Comparison of ENCODE assay signal across 33 mouse cellular contexts in genomic region chr2:4307076-4307475, GRCm38 (mm10).
DNase-seq lines count a peak whose midpoint lies in the region; ATAC-seq lines count a peak whose summit lies in the region.
"Had no signal": no experiment of that assay in that cellular context is flagged by ENCODE, and none has a peak within 500 bp of the region (broad histone marks: within the 10 kb centered on the region; RNA-seq: fewer than 3 reads in every experiment).

No protein-coding gene starts in this region.

- H3K4me3 ChIP-seq in forebrain, embryonic 16.5 days (replicated peaks; ENCODE audit: low read length): no peak overlapping the region
- no peak overlapping the region for H3K4me3 ChIP-seq in hindbrain, embryonic 13.5 days
- H3K4me3 ChIP-seq: embryonic facial prominence, embryonic 12.5 days; gastrocnemius, adult 2 months; heart, embryonic 12.5 days; hindbrain, embryonic 15.5 days; layer of hippocampus, adult 2 months; liver, embryonic 13.5 days; neural tube, embryonic 12.5 days had no signal

- peaks cover 10% of the 10 kb centered on the region for H3K4me1 ChIP-seq in forebrain, embryonic 16.5 days (replicated peaks; ENCODE audit: control insufficient read depth, insufficient read depth, low read length)
- H3K4me1 ChIP-seq in hindbrain, embryonic 13.5 days (replicated peaks): no peaks in the 10 kb centered on the region; the same call in 1 of the 2 replicates
- H3K4me1 ChIP-seq: liver, embryonic 13.5 days had no signal

- ATAC-seq in forebrain, embryonic 16.5 days: peak; percentile 92
- no peak for ATAC-seq in hindbrain, embryonic 13.5 days (ENCODE audit: low FRiP score)
- ATAC-seq: CD4-positive, CD25-positive, alpha-beta regulatory T cell, adult 4 months; inflammation-experienced regulatory T-cells, adult 6 months had no signal

- H3K9me3 ChIP-seq in forebrain, embryonic 16.5 days (ENCODE audit: control insufficient read depth, low read length): 0 out of 2 replicates have a peak, but pooled peaks cover 2% of the 10 kb centered on the region
- no peaks in the 10 kb centered on the region for H3K9me3 ChIP-seq in hindbrain, embryonic 13.5 days
- H3K9me3 ChIP-seq: embryonic facial prominence, embryonic 12.5 days; hindbrain, embryonic 15.5 days; liver, embryonic 13.5 days; neural tube, embryonic 12.5 days had no signal

- 20% methylated on average over 6 of the region's 6 CpGs for WGBS in forebrain, embryonic 16.5 days
- WGBS in hindbrain, embryonic 13.5 days: 65% methylated on average over 6 of the region's 6 CpGs

- DNase-seq in layer of hippocampus, adult 9-11 months: peak; percentile 21
- DNase-seq in layer of hippocampus, adult 8-10 months (ENCODE audit: low spot score in 2 of 2): no peak
- peak; percentile 58 for DNase-seq in brain, adult 2 months (ENCODE audit: low read depth, low spot score)
- DNase-seq in brain, embryonic 18.5 days (ENCODE audit: low read depth, low spot score): peak; percentile 49
- DNase-seq in T-cell, adult 2 months (ENCODE audit: low spot score): no peak
- DNase-seq: adrenal gland, adult 2 months; adrenal gland, postnatal 36 days; cerebellum, adult 11 months; cerebellum, adult 9-10 months; cerebellum, postnatal 36 days; embryo, embryonic 11 days; gastrocnemius, adult 2 months; gastrocnemius, postnatal 36 days; heart, adult 18-20 months; kidney, adult 11 months; kidney, postnatal 36 days; layer of hippocampus, postnatal 36 days; left cerebral cortex, postnatal 4 days; liver, embryonic 13.5 days; lung, adult 18-20 months; lung, postnatal 10 days; thymus, adult 2 months; thymus, postnatal 36 days had no signal

- no peaks in the 10 kb centered on the region for H3K27me3 ChIP-seq in forebrain, embryonic 16.5 days (replicated peaks; ENCODE audit: control insufficient read depth, insufficient read depth, low read length)
- H3K27me3 ChIP-seq in hindbrain, embryonic 13.5 days: no peaks in the 10 kb centered on the region
- H3K27me3 ChIP-seq: embryonic facial prominence, embryonic 12.5 days; heart, embryonic 12.5 days; hindbrain, embryonic 15.5 days; liver, embryonic 13.5 days; neural tube, embryonic 12.5 days had no signal

- H3K27ac ChIP-seq in forebrain, embryonic 16.5 days (ENCODE audit: low read length): peak overlapping the region; percentile 73
- H3K27ac ChIP-seq in hindbrain, embryonic 13.5 days: no peak overlapping the region
- H3K27ac ChIP-seq: embryonic facial prominence, embryonic 12.5 days; gastrocnemius, adult 2 months; hindbrain, embryonic 15.5 days; layer of hippocampus, adult 2 months; liver, embryonic 13.5 days; macrophage; neural tube, embryonic 12.5 days had no signal

- no peak overlapping the region for H3K9ac ChIP-seq in forebrain, embryonic 16.5 days (replicated peaks; ENCODE audit: low read depth, low read length)
- no peak overlapping the region for H3K9ac ChIP-seq in hindbrain, embryonic 13.5 days
- H3K9ac ChIP-seq: embryonic facial prominence, embryonic 12.5 days; heart, embryonic 12.5 days; hindbrain, embryonic 15.5 days; liver, embryonic 13.5 days; neural tube, embryonic 12.5 days had no signal

- no peak overlapping the region for H3K4me2 ChIP-seq in forebrain, embryonic 16.5 days (ENCODE audit: low read length)
- no peak overlapping the region for H3K4me2 ChIP-seq in hindbrain, embryonic 13.5 days
- H3K4me2 ChIP-seq: embryonic facial prominence, embryonic 12.5 days; heart, embryonic 12.5 days; hindbrain, embryonic 15.5 days; liver, embryonic 13.5 days; neural tube, embryonic 12.5 days had no signal

- no peaks in the 10 kb centered on the region for H3K36me3 ChIP-seq in forebrain, embryonic 16.5 days (ENCODE audit: control insufficient read depth, insufficient read depth)
- H3K36me3 ChIP-seq in hindbrain, embryonic 13.5 days: no peaks in the 10 kb centered on the region
- H3K36me3 ChIP-seq: heart, embryonic 12.5 days; hindbrain, embryonic 15.5 days; liver, embryonic 13.5 days; neural tube, embryonic 12.5 days had no signal

Comparison
In these comparisons a context has a peak if more than half of its experiments do, and no peak if none do; other contexts are left out.
1. DNase-seq: peak in layer of hippocampus, adult 9-11 months (single experiment), brain, adult 2 months (single experiment) and brain, embryonic 18.5 days (single experiment); none in layer of hippocampus, adult 8-10 months (0 of 2) and T-cell, adult 2 months (single experiment).